Mouse (Mus musculus) kidney, postnatal 36 days (tissue): ENCODE data around the gene Arhgef11.
"Not testable (repeated sequence)": the region's sequence is repeated elsewhere in the genome, so short reads cannot be mapped to it uniquely, and the experiment has no call there.

Experiments used
- DNase-seq, 2 experiments: peaks; one replicate each; pipeline ENCODE4 v3.0.0; 2021 to 2022; ENCODE audit warnings: mixed read lengths in 2 of 2

Gene Arhgef11

DNA sequence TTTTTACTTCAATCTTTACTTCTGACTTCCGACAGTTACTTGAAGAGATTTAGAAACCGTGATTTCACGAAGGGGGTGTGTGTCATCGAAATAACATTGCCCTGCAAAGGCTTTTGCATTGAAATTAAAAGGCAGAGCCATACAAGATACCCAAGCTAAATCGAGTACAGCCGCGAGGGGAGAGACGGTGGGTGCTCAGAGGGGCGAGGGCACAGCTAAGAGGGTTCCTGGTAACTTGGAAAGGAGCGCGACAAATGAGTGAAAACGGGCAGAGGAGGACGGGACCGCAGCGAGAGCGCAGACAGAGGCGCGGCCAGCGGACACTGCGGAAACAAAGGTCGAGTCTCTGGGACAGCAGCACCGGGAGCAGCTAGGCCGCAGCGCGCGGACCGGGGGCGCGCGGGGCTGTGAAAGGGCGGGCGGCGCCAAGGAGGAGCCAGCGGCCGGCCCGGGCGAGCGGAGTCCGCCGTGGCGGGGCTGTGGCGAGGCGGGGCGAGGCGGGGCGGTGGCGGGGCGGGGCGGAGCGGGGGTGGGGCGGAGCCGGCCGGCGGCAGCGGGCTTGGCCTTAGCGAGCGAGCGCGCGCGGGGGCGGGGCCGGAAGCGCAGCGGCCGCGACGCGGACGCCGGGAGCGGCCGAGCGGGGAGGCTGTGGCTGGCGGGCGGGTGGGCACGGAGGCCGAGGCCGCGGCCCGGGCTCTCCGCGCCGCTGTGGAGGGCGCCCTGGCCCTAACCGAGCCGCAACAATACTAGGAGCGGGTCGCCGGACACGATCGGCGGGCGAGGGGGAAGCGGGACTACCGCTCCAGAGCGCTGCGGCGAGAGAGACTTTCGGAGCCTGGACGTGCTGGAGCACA, at the start of gene Arhgef11:
Arhgef11 (plus strand) TSS at position 603 of the 854 bp plus-strand sequence.
- DNase-seq, result peak; percentile 87 to 92

DNA sequence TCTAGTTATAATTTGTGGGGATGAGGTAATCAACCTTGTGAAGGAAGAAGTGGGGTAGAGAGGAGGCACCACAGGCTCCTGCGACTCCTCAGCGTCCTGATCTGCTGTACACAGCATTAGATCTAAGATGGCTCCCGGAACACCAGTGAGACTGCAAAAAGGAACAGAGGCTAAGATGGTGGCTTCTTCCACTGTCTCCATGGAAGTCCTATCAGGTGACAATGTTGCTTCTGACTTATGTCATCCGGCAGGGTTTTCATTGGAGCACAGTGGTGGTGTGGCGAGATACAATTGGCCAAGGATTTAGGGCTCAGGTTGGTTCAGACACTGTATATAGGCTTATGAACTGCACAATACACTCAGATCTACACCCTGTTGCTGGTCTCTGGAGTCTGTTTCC, 48.7 kb upstream of the Arhgef11 start:
- no peak for DNase-seq

GRCm38 (mm10) chr3:87575766-87576165, 41.6 kb upstream of the Arhgef11 start:
- DNase-seq, result peak in 1 of 2 experiments; percentile 6

DNA sequence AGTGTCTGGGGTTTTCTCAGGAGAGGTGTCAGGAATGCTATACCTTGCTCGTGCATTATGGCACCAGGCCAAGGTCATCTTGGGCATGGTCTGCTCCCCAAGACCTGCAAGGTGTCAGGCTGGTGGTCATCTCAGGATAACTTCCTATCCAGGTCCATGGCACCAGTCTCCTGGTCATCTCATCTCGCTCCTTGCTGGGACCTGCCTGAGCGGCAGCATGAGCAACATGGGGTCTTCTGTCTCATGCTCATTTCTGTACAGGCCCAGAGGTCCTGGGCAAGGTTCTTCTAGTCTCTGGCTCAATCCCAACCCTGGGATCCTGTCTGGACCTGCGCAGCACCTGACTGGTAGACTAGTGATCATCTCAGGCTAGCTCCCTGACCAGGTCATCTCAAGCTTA, 35.1 kb upstream of the Arhgef11 start:
- no peak for DNase-seq

DNA sequence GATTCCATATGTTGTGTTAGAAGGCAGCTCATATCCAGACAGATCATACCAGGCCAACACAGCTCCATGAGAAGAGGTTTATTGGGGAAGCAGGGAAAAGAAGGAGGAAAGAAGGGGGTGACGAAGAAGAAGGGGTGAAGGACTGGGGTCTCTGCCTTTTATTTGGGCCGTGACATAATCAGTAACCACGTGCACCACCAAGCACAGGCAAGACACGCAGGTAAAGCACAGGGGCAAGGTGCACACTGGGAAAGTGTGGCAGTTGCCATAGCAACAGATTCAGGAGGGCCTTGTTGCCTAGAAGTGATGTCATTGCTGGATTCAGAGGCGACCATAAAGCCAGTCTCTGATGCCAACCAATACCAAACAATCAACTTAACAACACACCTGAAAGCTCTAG, 23.6 kb upstream of the Arhgef11 start:
- no peak for DNase-seq

DNA sequence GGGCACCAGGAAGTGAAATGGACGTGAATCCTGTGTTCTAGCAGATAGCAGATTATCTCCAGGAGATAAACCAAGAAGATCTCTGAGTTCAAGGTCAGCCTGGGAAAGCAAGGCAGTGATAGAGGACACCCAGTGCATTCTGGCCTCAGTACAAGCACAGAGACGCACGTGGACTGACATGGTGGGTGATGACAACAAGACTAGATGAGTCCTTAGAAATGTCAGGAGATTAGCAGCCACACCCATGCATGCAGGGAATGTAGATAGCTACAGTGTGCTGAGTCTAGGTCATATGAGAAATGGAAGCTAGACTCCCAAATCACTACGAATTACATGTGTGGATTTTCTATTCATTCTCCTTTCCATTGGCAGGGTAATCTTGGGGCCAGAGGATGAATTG, 22.0 kb upstream of the Arhgef11 start:
- not testable (repeated sequence) for DNase-seq

DNA sequence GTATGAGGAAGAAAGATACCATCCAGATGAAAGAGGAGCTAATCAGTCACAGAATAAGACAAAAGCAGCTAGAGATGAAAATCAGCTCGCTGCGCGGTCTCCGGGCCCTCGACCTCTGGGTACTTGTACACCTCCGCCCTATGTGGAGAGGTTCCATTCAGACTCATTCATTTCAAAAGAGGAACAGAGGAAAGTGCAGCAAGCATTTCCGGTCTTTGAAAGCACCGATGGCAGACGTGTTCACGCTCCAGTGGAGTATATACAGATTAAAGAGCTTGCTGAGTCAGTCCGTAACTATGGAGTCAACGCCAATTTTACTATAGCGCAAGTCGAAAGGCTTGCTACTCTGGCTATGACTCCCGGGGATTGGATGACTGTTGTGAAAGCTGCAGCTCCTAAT, 16.3 kb upstream of the Arhgef11 start:
- not testable (repeated sequence) for DNase-seq

- DNase-seq, result no peak
These were observed 1.0 kb upstream of the Arhgef11 start for GRCm38 (mm10) chr3:87616354-87616753.

GRCm38 (mm10) chr3:87617811-87618130, 412 bp downstream of the Arhgef11 start:
- no peak for DNase-seq

GRCm38 (mm10) chr3:87618240-87618639, 881 bp downstream of the Arhgef11 start:
- DNase-seq, result no peak

DNA sequence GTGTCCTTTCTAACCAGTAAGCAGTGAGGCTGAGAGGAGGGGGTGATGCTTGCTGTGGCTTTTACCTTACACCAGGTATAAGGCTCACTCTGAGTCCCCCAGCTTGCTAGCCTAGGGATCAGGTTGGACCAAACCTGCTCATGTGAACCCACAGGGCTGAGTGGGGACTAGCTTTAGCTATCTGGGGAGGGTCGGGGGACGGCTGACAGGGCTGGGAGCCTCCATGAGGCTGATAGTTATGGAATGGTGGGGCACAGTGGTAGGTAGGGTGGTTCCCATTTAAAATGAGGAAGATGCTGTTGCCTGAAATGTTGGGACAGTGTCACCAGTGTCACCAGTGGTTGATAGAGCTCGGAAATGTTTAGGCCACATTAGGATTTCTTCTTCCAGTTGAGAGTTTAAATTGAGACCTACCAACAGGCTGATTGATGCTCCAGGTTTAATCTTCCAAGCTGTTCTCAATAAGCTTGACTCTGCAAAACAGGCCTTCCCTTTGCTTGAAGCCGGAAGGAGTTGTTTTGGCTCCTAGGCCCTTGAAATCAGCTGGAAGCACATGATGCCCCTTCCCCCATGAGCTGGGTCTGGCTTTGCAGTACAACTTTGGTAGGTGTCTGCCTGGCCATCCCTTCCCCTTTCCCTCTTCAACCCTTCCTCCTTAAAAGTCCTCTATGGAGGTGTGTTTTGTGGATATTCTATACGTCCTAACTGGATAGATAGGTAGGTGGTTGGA, 1.8 kb downstream of the Arhgef11 start:
- peak; percentile 23 to 32 for DNase-seq

GRCm38 (mm10) chr3:87620218-87620891, 3.0 kb downstream of the Arhgef11 start:
- no peak for DNase-seq

GRCm38 (mm10) chr3:87624899-87625298, 7.5 kb downstream of the Arhgef11 start:
- no peak for DNase-seq

GRCm38 (mm10) chr3:87630899-87631298, 13.5 kb downstream of the Arhgef11 start:
- peak in 1 of 2 experiments; percentile 32 for DNase-seq

- no peak for DNase-seq
These were observed 14.0 kb downstream of the Arhgef11 start for GRCm38 (mm10) chr3:87631408-87631807.

GRCm38 (mm10) chr3:87635514-87635913, 18.2 kb downstream of the Arhgef11 start:
- no peak for DNase-seq

- DNase-seq, result no peak
These were observed 26.1 kb downstream of the Arhgef11 start for GRCm38 (mm10) chr3:87643453-87643852.

- no peak for DNase-seq
These were observed 28.8 kb downstream of the Arhgef11 start for GRCm38 (mm10) chr3:87646174-87646573.

DNA sequence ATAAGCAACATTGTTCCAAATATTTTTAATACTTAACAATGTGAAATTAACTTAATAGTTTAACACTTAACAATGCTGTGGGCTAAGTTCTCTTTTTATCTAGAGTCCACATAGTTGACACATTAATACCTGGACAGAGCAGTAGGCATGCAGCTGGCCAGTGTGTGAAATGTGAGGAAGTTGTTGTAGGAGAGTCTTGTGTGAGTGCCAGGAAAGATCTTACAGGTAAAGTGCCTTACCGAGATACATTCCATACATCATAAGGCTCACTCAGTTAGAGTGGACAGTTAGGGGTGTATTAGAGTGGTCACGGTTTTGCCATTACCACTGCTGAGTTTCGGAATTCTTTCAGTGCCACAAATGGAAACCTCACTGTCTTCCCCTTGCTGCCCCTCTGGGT, 31.7 kb downstream of the Arhgef11 start:
- DNase-seq, result no peak

DNA sequence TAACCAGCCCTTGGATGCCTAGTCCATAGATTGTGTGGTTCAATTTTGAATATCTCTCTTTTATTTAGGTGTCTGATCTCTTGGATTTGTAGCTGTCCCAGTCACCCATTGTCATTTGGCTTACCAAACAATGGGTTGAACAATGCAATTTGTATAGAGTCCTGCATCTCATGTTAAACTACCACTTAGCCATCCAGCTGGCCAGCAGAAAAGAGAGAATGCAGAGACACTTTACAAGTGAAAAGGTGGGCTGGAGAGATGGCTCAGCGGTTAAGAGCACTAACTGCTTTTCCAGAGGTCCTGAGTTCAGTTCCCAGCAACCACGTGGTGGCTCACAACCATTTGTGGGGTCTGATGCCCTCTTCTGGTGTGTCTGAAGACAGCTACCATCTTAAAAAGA, 41.0 kb downstream of the Arhgef11 start:
- no peak for DNase-seq

DNA sequence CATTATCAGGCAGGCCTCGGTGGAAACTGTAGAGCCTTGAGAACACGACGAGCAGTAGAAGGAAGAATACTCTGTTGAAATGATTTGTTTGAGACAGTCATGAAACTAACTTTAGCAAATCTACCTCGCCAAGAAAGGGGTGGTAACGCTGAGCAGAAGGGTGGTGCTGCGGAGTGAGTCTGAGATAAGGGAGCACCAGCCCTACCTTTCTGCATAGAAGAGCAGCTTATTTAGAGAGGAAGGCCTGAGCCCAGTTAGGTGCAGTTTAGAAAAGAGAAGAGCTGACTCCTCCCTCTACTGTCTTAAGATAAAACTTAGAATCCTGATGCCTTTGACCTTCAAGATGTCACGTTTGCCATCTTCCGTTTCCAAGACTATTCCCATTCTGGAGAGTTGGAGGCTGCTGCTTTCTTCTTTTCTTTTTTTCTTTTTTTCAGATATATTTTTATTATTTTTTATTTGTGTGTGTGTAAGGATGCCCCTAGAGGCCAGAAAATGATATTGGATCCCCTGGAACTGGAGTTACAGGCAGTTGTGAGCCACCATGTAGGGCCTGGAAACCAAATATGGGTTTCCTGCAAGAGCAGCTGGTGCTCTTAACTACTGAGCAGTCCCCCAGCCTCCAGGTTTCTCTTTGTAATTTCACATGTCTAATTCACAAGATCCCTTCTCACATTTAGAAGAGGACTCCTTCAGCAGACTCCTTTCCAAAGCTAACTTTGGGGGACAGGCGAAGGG, 42.5 kb downstream of the Arhgef11 start:
- no peak for DNase-seq

GRCm38 (mm10) chr3:87660479-87660878, 43.1 kb downstream of the Arhgef11 start:
- DNase-seq, result no peak

DNA sequence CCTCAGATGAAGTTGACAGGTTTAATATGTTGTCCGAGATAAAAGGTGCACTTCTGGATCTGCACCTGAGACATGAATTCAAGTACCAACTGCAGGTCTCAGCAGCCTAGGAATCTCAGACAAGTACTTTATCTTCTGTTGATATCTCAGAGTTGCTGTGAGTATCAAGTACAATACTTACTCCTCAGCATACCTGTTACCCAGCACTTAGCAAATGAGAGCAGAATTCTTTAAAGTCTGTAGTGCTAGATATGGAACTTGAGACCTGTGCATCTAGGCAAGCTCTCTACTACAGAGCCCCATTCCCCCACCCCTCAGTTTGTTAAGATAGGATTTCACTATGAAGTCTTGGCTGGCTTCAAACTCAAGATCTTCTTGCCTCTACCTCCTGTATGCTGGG, 43.9 kb downstream of the Arhgef11 start:
- DNase-seq, result no peak
